Mouse (Mus musculus) MN1 (cell line): ENCODE measurements around the gene Pkd1l2.

ENCODE experiments used
- DNase-seq: peaks from one replicate; pipeline ENCODE4 v3.0.0-alpha.2; 2016; ENCODE audit warnings: low spot score

Pkd1l2 gene

GRCm38 (mm10) chr8:117032609-117033008 is 49.6 kb downstream of the Pkd1l2 start:
- DNase-seq = no peak

- no peak for DNase-seq
Measured at GRCm38 (mm10) chr8:117031476-117031875, 50.8 kb downstream of the Pkd1l2 start.

- no peak for DNase-seq
Measured at GRCm38 (mm10) chr8:117028686-117029085, 53.6 kb downstream of the Pkd1l2 start.

GRCm38 (mm10) chr8:117027601-117028000 is 54.6 kb downstream of the Pkd1l2 start:
- no peak for DNase-seq

GRCm38 (mm10) chr8:117022297-117022993 is 59.8 kb downstream of the Pkd1l2 start:
- DNase-seq = no peak

GRCm38 (mm10) chr8:117019323-117020275 is 62.6 kb downstream of the Pkd1l2 start:
- DNase-seq = no peak

GRCm38 (mm10) chr8:117017896-117018295 is 64.4 kb downstream of the Pkd1l2 start:
- no peak for DNase-seq

GRCm38 (mm10) chr8:117017006-117017405 is 65.2 kb downstream of the Pkd1l2 start:
- no peak for DNase-seq

GRCm38 (mm10) chr8:117015670-117016069 is 66.6 kb downstream of the Pkd1l2 start:
- DNase-seq = no peak

- no peak for DNase-seq
Measured at GRCm38 (mm10) chr8:117011366-117011765, 70.9 kb downstream of the Pkd1l2 start.

- DNase-seq = peak; percentile 44
Measured at GRCm38 (mm10) chr8:116994016-116994716, 88.1 kb downstream of the Pkd1l2 start.

- peak; percentile 100 for DNase-seq
Measured at GRCm38 (mm10) chr8:116993095-116993867, 89.0 kb downstream of the Pkd1l2 start, which contains the start of gene Gcsh. TSS of gene Gcsh (minus strand) at chr8:116993537.

GRCm38 (mm10) chr8:116992176-116992971 is 89.9 kb downstream of the Pkd1l2 start:
- DNase-seq = peak; percentile 23

GRCm38 (mm10) chr8:116991241-116991640 is 91.0 kb downstream of the Pkd1l2 start:
- DNase-seq = no peak

GRCm38 (mm10) chr8:116989842-116990241 is 92.4 kb downstream of the Pkd1l2 start:
- DNase-seq = no peak

GRCm38 (mm10) chr8:116980117-116980516 is 102.1 kb downstream of the Pkd1l2 start:
- peak; percentile 78 for DNase-seq

GRCm38 (mm10) chr8:116978631-116979256 is 103.5 kb downstream of the Pkd1l2 start, which contains the start of gene 1700030J22Rik:
TSS of gene 1700030J22Rik (minus strand) at chr8:116978959.
- DNase-seq = peak; percentile 100

- peak; percentile 47 for DNase-seq
Measured at GRCm38 (mm10) chr8:116978052-116978451, 104.2 kb downstream of the Pkd1l2 start.

- DNase-seq = no peak
Measured at GRCm38 (mm10) chr8:116975606-116976005, 106.6 kb downstream of the Pkd1l2 start.

- DNase-seq = no peak
Measured at GRCm38 (mm10) chr8:116975066-116975465, 107.2 kb downstream of the Pkd1l2 start.
